Mouse (Mus musculus) fat pad, adult 2 months (tissue): ENCODE results near the gene Irf7.
A peak's percentile ranks its signal among the peaks of the same experiment; 100 is the strongest.

ENCODE experiments used
- DNase-seq: peaks from one replicate; pipeline ENCODE4 v3.0.0-alpha.2; 2011; ENCODE audit warnings: low read depth, low spot score; ENCODE audit errors: extremely low read depth

Gene Irf7

GRCm38 (mm10) chr7:141221249-141222125 lies 44.8 kb downstream of the Irf7 start:
- DNase-seq: no peak

- no peak for DNase-seq
These were observed 45.9 kb downstream of the Irf7 start for GRCm38 (mm10) chr7:141220377-141220776.

GRCm38 (mm10) chr7:141219558-141220099 lies 46.7 kb downstream of the Irf7 start:
- no peak for DNase-seq

- peak; percentile 78 for DNase-seq
These were observed 47.6 kb downstream of the Irf7 start for GRCm38 (mm10) chr7:141218557-141219133.

GRCm38 (mm10) chr7:141218141-141218540 lies 48.1 kb downstream of the Irf7 start:
- DNase-seq: no peak

DNA sequence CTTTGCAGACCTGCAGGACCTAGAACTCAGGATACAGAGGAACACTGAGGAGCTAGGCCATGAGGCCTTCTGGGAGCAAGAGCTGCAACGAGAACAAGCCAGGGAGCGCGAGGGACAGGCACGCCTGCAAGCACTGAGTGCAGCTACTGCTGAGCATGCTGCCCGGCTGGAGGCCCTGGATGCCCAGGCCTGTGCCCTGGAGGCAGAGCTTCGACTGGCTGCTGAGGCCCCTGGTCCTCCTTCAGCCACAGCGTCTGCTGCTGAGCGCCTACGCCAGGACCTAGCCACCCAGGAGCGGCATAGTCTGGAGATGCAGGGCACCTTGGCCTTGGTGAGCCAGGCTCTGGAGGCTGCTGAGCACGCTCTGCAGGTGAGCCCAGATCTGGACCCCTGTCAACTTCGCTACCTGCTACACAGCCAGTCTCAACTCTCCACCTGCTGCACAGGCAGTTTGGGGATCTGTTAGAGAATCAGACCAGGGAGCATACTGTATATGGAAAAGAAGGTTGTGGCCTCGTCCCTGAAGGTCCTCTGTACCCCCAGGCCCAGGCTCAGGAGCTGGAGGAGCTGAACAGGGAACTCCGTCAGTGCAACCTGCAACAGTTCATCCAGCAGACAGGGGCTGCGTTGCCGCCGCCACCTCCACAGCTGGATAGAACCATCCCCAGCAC lies 48.8 kb downstream of the Irf7 start:
- DNase-seq: no peak

- DNase-seq: no peak
These were observed 49.4 kb downstream of the Irf7 start for GRCm38 (mm10) chr7:141216894-141217293.

DNA sequence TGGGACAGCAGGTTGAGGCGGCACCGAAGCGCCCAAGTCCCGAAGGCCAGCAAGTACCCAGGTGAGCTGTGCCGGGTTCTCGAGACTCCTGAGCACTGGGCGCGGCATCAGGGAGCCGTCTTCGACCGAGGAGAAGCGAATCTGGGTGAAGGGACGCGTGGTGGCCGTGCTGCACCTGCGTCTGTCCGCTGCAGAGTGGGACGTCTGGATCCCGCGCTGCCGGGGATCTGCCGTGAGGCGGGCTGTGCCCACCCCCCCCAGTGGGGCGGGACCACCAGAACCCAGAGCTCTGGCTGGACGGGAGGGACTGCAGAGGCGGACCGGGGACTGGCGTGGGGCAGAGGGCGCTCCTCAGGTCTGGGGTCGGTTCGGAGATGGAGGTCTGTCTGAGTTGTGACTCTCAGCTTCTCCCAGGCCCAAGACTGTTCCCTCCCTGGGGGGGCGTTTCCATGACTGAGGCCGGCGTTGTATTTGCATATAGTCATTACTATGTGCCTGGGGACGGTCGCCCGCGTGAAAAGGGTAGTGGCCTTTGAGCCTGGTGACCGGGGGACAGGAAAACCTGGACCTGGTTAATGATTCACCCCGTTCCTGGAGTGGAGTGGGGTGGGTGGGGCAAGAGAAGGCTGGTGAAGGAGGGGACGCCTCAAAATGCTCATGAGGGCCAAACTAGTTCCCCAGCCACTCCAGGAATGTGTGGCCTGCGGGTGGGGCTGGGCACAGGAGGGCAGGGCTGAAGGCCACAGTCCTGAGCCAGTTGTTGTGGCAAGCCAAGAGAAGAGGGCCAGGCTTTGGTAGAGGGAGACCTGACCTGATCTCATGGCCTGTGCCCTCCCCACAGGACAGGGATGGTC lies 50.2 kb downstream of the Irf7 start:
- DNase-seq: no peak

- peak; percentile 74 for DNase-seq
These were observed 51.0 kb downstream of the Irf7 start, which contains the start of gene Rassf7 for GRCm38 (mm10) chr7:141215101-141215879. Gene Rassf7, plus strand, starts transcription at chr7:141215860.

DNA sequence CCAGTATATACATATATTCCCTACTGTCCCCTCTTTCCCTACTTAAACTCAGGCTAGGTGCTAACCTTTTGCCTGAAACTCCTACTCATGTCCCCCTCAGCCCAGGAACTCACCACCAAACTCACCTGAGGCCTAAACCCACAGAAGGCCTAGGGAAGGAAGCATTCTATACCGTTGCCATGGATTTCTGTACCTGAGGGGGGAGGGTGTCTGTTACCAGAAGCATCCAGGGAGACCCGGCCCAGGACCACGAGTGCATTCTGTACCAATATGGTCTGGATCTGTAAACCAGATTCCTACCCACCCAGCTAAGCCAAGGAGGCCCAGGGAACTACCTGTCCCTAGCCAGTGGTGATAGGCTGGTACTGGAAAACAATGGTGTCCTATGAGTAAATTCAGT lies 52.0 kb downstream of the Irf7 start:
- no peak for DNase-seq

DNA sequence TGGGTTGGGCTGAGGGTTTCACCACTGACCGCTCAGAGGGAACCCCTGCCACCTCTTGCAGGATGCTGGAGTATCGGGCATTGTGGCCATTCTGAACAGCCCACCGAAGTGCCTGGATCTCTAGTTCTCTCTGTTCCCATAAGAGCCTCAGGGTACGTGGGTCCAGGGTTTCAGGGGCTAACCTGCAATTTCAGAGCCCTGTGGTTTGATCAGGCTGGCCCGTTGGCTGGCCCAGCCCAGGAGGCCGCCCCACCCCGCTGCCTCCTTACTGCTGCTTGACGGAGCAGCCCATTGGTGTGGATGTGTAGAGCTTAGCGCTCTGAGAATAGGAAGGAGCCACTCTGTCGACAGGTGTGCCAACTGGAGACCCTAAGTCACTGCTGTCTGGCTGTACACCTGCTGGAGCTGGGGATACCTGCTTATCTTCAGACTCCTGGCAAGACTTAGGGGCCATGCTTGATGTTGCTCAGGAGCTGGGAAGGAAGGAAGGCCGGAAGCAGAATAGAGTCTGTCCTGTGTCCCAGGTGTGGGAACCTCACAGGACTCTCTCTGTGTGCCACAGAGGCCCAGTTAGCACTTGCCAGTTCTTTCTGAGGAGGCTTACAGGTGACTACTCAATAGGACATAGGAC lies 52.6 kb downstream of the Irf7 start, which contains the start of gene Lmntd2:
Lmntd2 (minus strand) TSS at position 476 of the 631 bp plus-strand sequence.
- no peak for DNase-seq

- no peak for DNase-seq
These were observed 53.1 kb downstream of the Irf7 start for GRCm38 (mm10) chr7:141213133-141213532.
